Mouse (Mus musculus) myocyte (in vitro differentiated cells): Measurements from ENCODE around the gene Irf3. TPM values are rescaled to one million over a fixed set of nuclear protein-coding genes. Genes with fewer than 3 reads are reported as not detected.

ENCODE experiments used
- H3K27me3 ChIP-seq: one replicate; pipeline ENCODE4 v1.6.1; 2011; ENCODE audit not compliant: control insufficient read depth, insufficient read depth, insufficient read length
- H3K36me3 ChIP-seq: one replicate; pipeline ENCODE4 v1.6.1; 2011; ENCODE audit not compliant: control insufficient read depth, insufficient read depth
- H3K4me2 ChIP-seq: one replicate; pipeline ENCODE4 v1.6.1; 2011; ENCODE audit warnings: low read depth, control low read depth
- H3K4me3 ChIP-seq: one replicate; pipeline ENCODE4 v1.5.1; 2011; ENCODE audit warnings: mild to moderate bottlenecking, control low read depth, moderate library complexity
- H3K79me2 ChIP-seq: one replicate; pipeline ENCODE4 v1.6.1; 2011; ENCODE audit not compliant: control insufficient read depth, insufficient read depth
- H3ac ChIP-seq: one replicate; pipeline ENCODE4 v1.6.1; 2011; ENCODE audit not compliant: control insufficient read depth, insufficient read length
- CEBPB ChIP-seq: IDR thresholded peaks from 2 replicates; pipeline ENCODE4 v1.6.1; 2011; ENCODE audit warnings: mild to moderate bottlenecking, moderate library complexity; ENCODE audit not compliant: poor library complexity, insufficient read depth, severe bottlenecking
- E2F4 ChIP-seq: IDR thresholded peaks from one replicate; pipeline ENCODE4 v1.6.1; 2011; ENCODE audit warnings: mild to moderate bottlenecking, control low read depth, moderate library complexity; ENCODE audit not compliant: insufficient read depth
- MAX ChIP-seq: IDR thresholded peaks from one replicate; pipeline ENCODE4 v1.6.1; 2011; ENCODE audit warnings: low read depth, mild to moderate bottlenecking, control low read depth
- MYOD1 ChIP-seq, 3 experiments: IDR thresholded peaks; one replicate each; pipeline ENCODE4 v1.6.1; 2011; ENCODE audit warnings: control low read depth in 2 of 3, low read depth in 2 of 3, mild to moderate bottlenecking in 2 of 3, moderate library complexity in 1 of 3; ENCODE audit not compliant: insufficient read length in 2 of 3, control insufficient read depth in 1 of 3
- MYOG ChIP-seq, 3 experiments: IDR thresholded peaks; one replicate each; pipeline ENCODE4 v1.6.1; 2011; ENCODE audit warnings: control low read depth in 2 of 3, low read depth in 2 of 3, mild to moderate bottlenecking in 2 of 3; ENCODE audit not compliant: insufficient read length in 2 of 3, control insufficient read depth in 1 of 3, insufficient read depth in 1 of 3
- POLR2A ChIP-seq: IDR thresholded peaks from one replicate; pipeline ENCODE4 v1.6.1; 2011; ENCODE audit warnings: low read depth, mild to moderate bottlenecking, control low read depth, moderate library complexity; ENCODE audit not compliant: insufficient read length
- POLR2AphosphoS2 ChIP-seq: IDR thresholded peaks from one replicate; pipeline ENCODE4 v1.6.1; 2011; ENCODE audit warnings: low read depth, control low read depth; ENCODE audit not compliant: insufficient read length
- REST ChIP-seq: IDR thresholded peaks from one replicate; pipeline ENCODE4 v1.6.1; 2011; ENCODE audit warnings: mild to moderate bottlenecking, control low read depth, moderate library complexity; ENCODE audit not compliant: insufficient read depth, insufficient read length
- SRF ChIP-seq: IDR thresholded peaks from one replicate; pipeline ENCODE4 v1.6.1; 2011; ENCODE audit warnings: low read depth; ENCODE audit not compliant: control insufficient read depth, insufficient read length
- TCF12 ChIP-seq: IDR thresholded peaks from one replicate; pipeline ENCODE4 v1.6.1; 2011; ENCODE audit warnings: mild to moderate bottlenecking, control low read depth; ENCODE audit not compliant: poor library complexity, insufficient read depth, severe bottlenecking
- TCF3 ChIP-seq: IDR thresholded peaks from one replicate; pipeline ENCODE4 v1.6.1; 2011; ENCODE audit warnings: low read depth, control low read depth; ENCODE audit not compliant: insufficient read length
- USF1 ChIP-seq: IDR thresholded peaks from one replicate; pipeline ENCODE4 v1.6.1; 2011; ENCODE audit warnings: low read depth, mild to moderate bottlenecking, control low read depth, moderate library complexity
- polyA plus RNA-seq: library from polyadenylated mRNA; unstranded; fragments of >200 nt; fragmentation: generic; extraction: Trizol; gene quantifications from one replicate; pipeline ENCODE4 v1.2.1, GENCODE M21; 2012; ENCODE audit warnings: missing spikeins

The Irf3 gene
- polyA plus RNA-seq, 1 experiment = 45.1 TPM

GRCm38 (mm10) chr7:44954091-44954885, 43.2 kb upstream of the Irf3 start:
- TF ChIP-seq MYOG (IDR thresholded peaks at IDR 0.05; ENCODE audit: control insufficient read depth in 1 of 3, insufficient read depth in 1 of 3, insufficient read length in 2 of 3, low read depth in 2 of 3) (no peak), POLR2A (no peak), TCF3 (no peak), REST (no peak), TCF12 (no peak), MAX (no peak), MYOD1 (IDR thresholded peaks at IDR 0.05; ENCODE audit: control insufficient read depth in 1 of 3, insufficient read length in 2 of 3, low read depth in 2 of 3) (no peak), CEBPB (no peak), SRF (no peak), USF1 (no peak), E2F4 (no peak), POLR2AphosphoS2 (no peak)
- no peak overlapping the region for H3K4me2 ChIP-seq
- H3K4me3 ChIP-seq = no peak overlapping the region
- H3K36me3 ChIP-seq = no peaks in the 10 kb centered on the region
- H3ac ChIP-seq = no peak overlapping the region
- no peaks in the 10 kb centered on the region for H3K79me2 ChIP-seq
- peaks cover 5% of the 10 kb centered on the region for H3K27me3 ChIP-seq

- H3K79me2 ChIP-seq = no peaks in the 10 kb centered on the region
- TF ChIP-seq MYOD1 (IDR thresholded peaks at IDR 0.05; ENCODE audit: control insufficient read depth in 1 of 3, insufficient read length in 2 of 3, low read depth in 2 of 3) (no peak), MYOG (IDR thresholded peaks at IDR 0.05; ENCODE audit: control insufficient read depth in 1 of 3, insufficient read depth in 1 of 3, insufficient read length in 2 of 3, low read depth in 2 of 3) (no peak), TCF3 (no peak), TCF12 (no peak), POLR2AphosphoS2 (no peak), REST (no peak), CEBPB (no peak), MAX (no peak), POLR2A (no peak), USF1 (no peak), E2F4 (no peak), SRF (no peak)
- no peak overlapping the region for H3K4me2 ChIP-seq
- H3K36me3 ChIP-seq = no peaks in the 10 kb centered on the region
- no peak overlapping the region for H3ac ChIP-seq
- no peak overlapping the region for H3K4me3 ChIP-seq
- H3K27me3 ChIP-seq = no peaks in the 10 kb centered on the region
Observed at GRCm38 (mm10) chr7:44955628-44956027, 41.8 kb upstream of the Irf3 start.

GRCm38 (mm10) chr7:44956266-44956665, 41.2 kb upstream of the Irf3 start:
- TF ChIP-seq REST (no peak), POLR2AphosphoS2 (no peak), POLR2A (no peak), E2F4 (no peak), MYOG (IDR thresholded peaks at IDR 0.05; ENCODE audit: control insufficient read depth in 1 of 3, insufficient read depth in 1 of 3, insufficient read length in 2 of 3, low read depth in 2 of 3) (no peak), SRF (no peak), MYOD1 (IDR thresholded peaks at IDR 0.05; ENCODE audit: control insufficient read depth in 1 of 3, insufficient read length in 2 of 3, low read depth in 2 of 3) (no peak), TCF3 (no peak), TCF12 (no peak), MAX (no peak), CEBPB (no peak), USF1 (no peak)
- Histone ChIP-seq H3K4me2 (no peak overlapping the region), H3K79me2 (no peaks in the 10 kb centered on the region)

GRCm38 (mm10) chr7:44957183-44957835, 40.1 kb upstream of the Irf3 start:
- no peak overlapping the region for H3K4me2 ChIP-seq
- H3K4me3 ChIP-seq = no peak overlapping the region
- H3ac ChIP-seq = no peak overlapping the region
- no peaks in the 10 kb centered on the region for H3K27me3 ChIP-seq
- H3K36me3 ChIP-seq = no peaks in the 10 kb centered on the region
- TF ChIP-seq REST = no peak
- no peak for TF ChIP-seq CEBPB
- TF ChIP-seq MYOG (IDR thresholded peaks at IDR 0.05; ENCODE audit: control insufficient read depth in 1 of 3, insufficient read depth in 1 of 3, insufficient read length in 2 of 3, low read depth in 2 of 3) = no peak
- no peak for TF ChIP-seq MYOD1 (IDR thresholded peaks at IDR 0.05; ENCODE audit: control insufficient read depth in 1 of 3, insufficient read length in 2 of 3, low read depth in 2 of 3)
- no peak for TF ChIP-seq POLR2A
- TF ChIP-seq TCF12 = no peak
- TF ChIP-seq POLR2AphosphoS2 = no peak
- TF ChIP-seq E2F4 = no peak
- no peaks in the 10 kb centered on the region for H3K79me2 ChIP-seq

More at GRCm38 (mm10) chr7:44956266-44956665, 41.2 kb upstream of the Irf3 start:
- H3K4me3 ChIP-seq = no peak overlapping the region
- no peak overlapping the region for H3ac ChIP-seq
- H3K36me3 ChIP-seq = no peaks in the 10 kb centered on the region
- no peaks in the 10 kb centered on the region for H3K27me3 ChIP-seq
